Mouse (Mus musculus): ENCODE data around the gene Lemd2. TPM values are rescaled to one million over a fixed set of nuclear protein-coding genes. Genes with fewer than 3 reads are reported as not detected.
A peak's percentile ranks its signal among the peaks of the same experiment; 100 is the strongest.

Lemd2 gene
- polyA plus RNA-seq, 1 experiment from 2014 or later, result 20.8 TPM

GRCm38 (mm10) chr17:27151411-27151810, 52.9 kb downstream of the Lemd2 start:
- Histone ChIP-seq H3K36me3 (ENCODE audit: control insufficient read depth, insufficient read depth, low read length) (no peaks in the 10 kb centered on the region), H3K9me3 (replicated peaks; ENCODE audit: control insufficient read depth, low read length, poor library complexity, severe bottlenecking) (no peaks in the 10 kb centered on the region), H3K27me3 (ENCODE audit: control insufficient read depth, insufficient read depth, low read depth, low read length) (no peaks in the 10 kb centered on the region), H3K27ac (ENCODE audit: low read length) (no peak overlapping the region), H3K4me2 (ENCODE audit: low read length) (no peak overlapping the region), H3K4me1 (ENCODE audit: control insufficient read depth, insufficient read depth, low read length) (peaks cover 22% of the 10 kb centered on the region), H3K4me3 (ENCODE audit: low read depth, low read length) (no peak overlapping the region), H3K9ac (ENCODE audit: low read depth, low read length) (no peak overlapping the region)
- ATAC-seq, result no peak
- 74% methylated on average over 8 of the region's 8 CpGs for WGBS

GRCm38 (mm10) chr17:27150871-27151270, 53.4 kb downstream of the Lemd2 start:
- H3K4me1 ChIP-seq (ENCODE audit: control insufficient read depth, insufficient read depth, low read length), result peaks cover 26% of the 10 kb centered on the region
- H3K9me3 ChIP-seq (replicated peaks; ENCODE audit: control insufficient read depth, low read length, poor library complexity, severe bottlenecking), result no peaks in the 10 kb centered on the region
- H3K9ac ChIP-seq (ENCODE audit: low read depth, low read length), result no peak overlapping the region
- no peak overlapping the region for H3K4me3 ChIP-seq (ENCODE audit: low read depth, low read length)
- 67% methylated on average over 7 of the region's 7 CpGs for WGBS
- H3K27me3 ChIP-seq (ENCODE audit: control insufficient read depth, insufficient read depth, low read depth, low read length), result no peaks in the 10 kb centered on the region
- no peak for ATAC-seq
- no peak overlapping the region for H3K27ac ChIP-seq (ENCODE audit: low read length)
- no peaks in the 10 kb centered on the region for H3K36me3 ChIP-seq (ENCODE audit: control insufficient read depth, insufficient read depth, low read length)
- no peak overlapping the region for H3K4me2 ChIP-seq (ENCODE audit: low read length)

GRCm38 (mm10) chr17:27146323-27146923, 57.8 kb downstream of the Lemd2 start:
- WGBS, result 25% methylated on average over 8 of the region's 8 CpGs
- ATAC-seq, result no peak
- Histone ChIP-seq H3K9ac (ENCODE audit: low read depth, low read length) (0 out of 2 replicates have a peak overlapping the region, but pooled peaks have one; percentile 6), H3K4me2 (ENCODE audit: low read length) (no peak overlapping the region), H3K27ac (ENCODE audit: low read length) (no peak overlapping the region), H3K4me1 (ENCODE audit: control insufficient read depth, insufficient read depth, low read length) (peaks cover 21% of the 10 kb centered on the region), H3K27me3 (ENCODE audit: control insufficient read depth, insufficient read depth, low read depth, low read length) (no peaks in the 10 kb centered on the region), H3K4me3 (ENCODE audit: low read depth, low read length) (no peak overlapping the region), H3K36me3 (ENCODE audit: control insufficient read depth, insufficient read depth, low read length) (no peaks in the 10 kb centered on the region), H3K9me3 (replicated peaks; ENCODE audit: control insufficient read depth, low read length, poor library complexity, severe bottlenecking) (no peaks in the 10 kb centered on the region)

GRCm38 (mm10) chr17:27144152-27144551, 60.1 kb downstream of the Lemd2 start:
- no peak overlapping the region for H3K4me2 ChIP-seq (ENCODE audit: low read length)
- no peak overlapping the region for H3K4me3 ChIP-seq (ENCODE audit: low read depth, low read length)
- no peak overlapping the region for H3K27ac ChIP-seq (ENCODE audit: low read length)
- 76% methylated on average over 4 of the region's 4 CpGs for WGBS
- H3K9ac ChIP-seq (ENCODE audit: low read depth, low read length), result no peak overlapping the region
- H3K36me3 ChIP-seq (ENCODE audit: control insufficient read depth, insufficient read depth, low read length), result no peaks in the 10 kb centered on the region
- H3K4me1 ChIP-seq (ENCODE audit: control insufficient read depth, insufficient read depth, low read length), result peaks cover 35% of the 10 kb centered on the region
- ATAC-seq, result no peak
- no peaks in the 10 kb centered on the region for H3K9me3 ChIP-seq (replicated peaks; ENCODE audit: control insufficient read depth, low read length, poor library complexity, severe bottlenecking)
- no peaks in the 10 kb centered on the region for H3K27me3 ChIP-seq (ENCODE audit: control insufficient read depth, insufficient read depth, low read depth, low read length)

- ATAC-seq, result no peak
- Histone ChIP-seq H3K4me1 (ENCODE audit: control insufficient read depth, insufficient read depth, low read length) (peaks cover 31% of the 10 kb centered on the region), H3K27ac (ENCODE audit: low read length) (no peak overlapping the region), H3K36me3 (ENCODE audit: control insufficient read depth, insufficient read depth, low read length) (no peaks in the 10 kb centered on the region), H3K9me3 (replicated peaks; ENCODE audit: control insufficient read depth, low read length, poor library complexity, severe bottlenecking) (no peaks in the 10 kb centered on the region), H3K4me3 (ENCODE audit: low read depth, low read length) (no peak overlapping the region), H3K27me3 (ENCODE audit: control insufficient read depth, insufficient read depth, low read depth, low read length) (no peaks in the 10 kb centered on the region), H3K9ac (ENCODE audit: low read depth, low read length) (no peak overlapping the region), H3K4me2 (ENCODE audit: low read length) (no peak overlapping the region)
- 60% methylated on average over 10 of the region's 10 CpGs for WGBS
Observed at GRCm38 (mm10) chr17:27141971-27142450, 62.3 kb downstream of the Lemd2 start.

GRCm38 (mm10) chr17:27140262-27140661, 64.0 kb downstream of the Lemd2 start:
- Histone ChIP-seq H3K9ac (ENCODE audit: low read depth, low read length) (0 out of 2 replicates have a peak overlapping the region, but pooled peaks have one; percentile 7), H3K27ac (ENCODE audit: low read length) (no peak overlapping the region), H3K27me3 (ENCODE audit: control insufficient read depth, insufficient read depth, low read depth, low read length) (no peaks in the 10 kb centered on the region), H3K4me1 (ENCODE audit: control insufficient read depth, insufficient read depth, low read length) (peaks cover 21% of the 10 kb centered on the region), H3K4me3 (ENCODE audit: low read depth, low read length) (no peak overlapping the region), H3K36me3 (ENCODE audit: control insufficient read depth, insufficient read depth, low read length) (no peaks in the 10 kb centered on the region), H3K4me2 (ENCODE audit: low read length) (no peak overlapping the region), H3K9me3 (replicated peaks; ENCODE audit: control insufficient read depth, low read length, poor library complexity, severe bottlenecking) (no peaks in the 10 kb centered on the region)
- no peak for ATAC-seq
- 27% methylated on average over 9 of the region's 9 CpGs for WGBS

Other genes with a start within 250 kb of the Lemd2 start
- 13.8 and 15.9 TPM in 2 replicates for gene Zbtb9, start 231.3 kb downstream of the Lemd2 start, polyA plus RNA-seq (2015; fragmentation: Nextera tagmentation; extraction: Ambion mirVana)
- 2.9 and 3.7 TPM in 2 replicates for gene Bak1, start 175.5 kb downstream of the Lemd2 start, polyA plus RNA-seq (2015; fragmentation: Nextera tagmentation; extraction: Ambion mirVana)
- gene Itpr3, start 147.2 kb downstream of the Lemd2 start, polyA plus RNA-seq (2015; fragmentation: Nextera tagmentation; extraction: Ambion mirVana), result 0.70 and 0.73 TPM in 2 replicates
- gene Uqcc2, start 70.6 kb downstream of the Lemd2 start, polyA plus RNA-seq (2015; fragmentation: Nextera tagmentation; extraction: Ambion mirVana), result 360 and 384 TPM in 2 replicates
- gene Ip6k3, start 36.7 kb downstream of the Lemd2 start, polyA plus RNA-seq (2015; fragmentation: Nextera tagmentation; extraction: Ambion mirVana), result 0.14 and 0.15 TPM in 2 replicates

Data from midbrain, embryonic 16.5 days (tissue).